Mouse (Mus musculus) CD4-positive helper T cell, adult 2 months (primary cell): ENCODE results near the gene Vmn1r95.
"Not testable (repeated sequence)": the region's sequence is repeated elsewhere in the genome, so short reads cannot be mapped to it uniquely, and the experiment has no call there.

ENCODE experiments used
- DNase-seq: peaks from one replicate; pipeline ENCODE4 v3.0.0-alpha.2; 2012; ENCODE audit warnings: low read depth, missing footprints, low spot score

Vmn1r95 gene

GRCm38 (mm10) chr7:20193410-20193809, at the start of gene Vmn1r95:
Vmn1r95 (plus strand) TSS chr7:20193710.
- DNase-seq: not testable (repeated sequence)

DNA sequence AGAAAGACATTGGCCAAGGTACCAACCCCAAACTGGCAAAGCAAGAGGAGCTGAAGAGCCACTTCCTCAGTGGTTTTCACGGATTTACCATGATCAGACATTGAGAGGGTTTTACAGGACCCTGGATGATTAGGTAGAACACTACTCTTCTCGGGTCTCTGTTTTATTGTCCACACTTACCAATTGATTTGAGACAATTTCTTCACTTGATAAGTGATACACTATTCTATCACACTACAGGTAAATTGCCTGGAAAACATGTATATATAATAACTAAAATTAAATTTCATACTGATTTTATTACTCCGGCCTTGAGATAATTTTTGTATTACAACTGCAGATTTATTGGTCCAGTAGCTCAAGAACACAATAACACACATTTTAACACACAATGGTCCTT, 25.2 kb upstream of the Vmn1r95 start, which contains the start of gene Vmn1r94:
Gene Vmn1r94 (minus strand): TSS at position 101 of the 400 bp plus-strand sequence.
- DNase-seq: not testable (repeated sequence)

GRCm38 (mm10) chr7:20205507-20205906, 12.0 kb downstream of the Vmn1r95 start, which contains the start of gene Gm6164:
Gm6164 (minus strand) TSS chr7:20205607.
- DNase-seq: not testable (repeated sequence)

DNA sequence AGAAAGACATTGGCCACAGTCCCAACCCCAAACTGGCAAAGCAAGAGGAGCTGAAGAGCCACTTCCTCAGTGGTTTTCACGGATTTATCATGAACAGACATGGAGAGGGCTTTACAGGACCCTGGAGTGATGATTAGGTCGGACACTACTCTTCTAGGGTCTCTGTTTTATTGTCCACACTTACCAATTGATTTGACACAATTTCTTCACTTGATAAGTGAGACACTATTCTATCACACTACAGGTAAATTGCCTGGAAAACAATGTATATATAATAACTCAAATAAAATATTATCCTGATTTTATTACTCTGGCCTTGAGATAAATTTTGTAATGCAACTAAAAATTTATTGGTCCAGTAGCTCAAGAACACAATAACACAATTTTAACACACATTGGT, 40.2 kb downstream of the Vmn1r95 start, which contains the start of gene Gm4498:
Gene Gm4498 (minus strand): TSS at position 101 of the 400 bp plus-strand sequence.
- DNase-seq: not testable (repeated sequence)
